Mouse (Mus musculus) activated CD4-positive, CD25-positive, alpha-beta regulatory T cell, adult 4 months (primary cell): ENCODE measurements around the gene Gnptg. TPM values are rescaled to one million over a fixed set of nuclear protein-coding genes. Genes with fewer than 3 reads are reported as not detected.
A peak's percentile ranks its signal among the peaks of the same experiment; 100 is the strongest.

Experiments
- ATAC-seq: one replicate; pipeline ENCODE4 v1.8.0; 2017
- polyA plus RNA-seq, 2 experiments: library from polyadenylated mRNA; unstranded; fragments of 100-300 nt; shearing (Covaris generic); gene quantifications; one replicate each; pipeline ENCODE4 v1.2.1; 2017

The Gnptg gene
- polyA plus RNA-seq, 2 experiments from 2014 or later = 44.3 to 57.7 TPM

DNA sequence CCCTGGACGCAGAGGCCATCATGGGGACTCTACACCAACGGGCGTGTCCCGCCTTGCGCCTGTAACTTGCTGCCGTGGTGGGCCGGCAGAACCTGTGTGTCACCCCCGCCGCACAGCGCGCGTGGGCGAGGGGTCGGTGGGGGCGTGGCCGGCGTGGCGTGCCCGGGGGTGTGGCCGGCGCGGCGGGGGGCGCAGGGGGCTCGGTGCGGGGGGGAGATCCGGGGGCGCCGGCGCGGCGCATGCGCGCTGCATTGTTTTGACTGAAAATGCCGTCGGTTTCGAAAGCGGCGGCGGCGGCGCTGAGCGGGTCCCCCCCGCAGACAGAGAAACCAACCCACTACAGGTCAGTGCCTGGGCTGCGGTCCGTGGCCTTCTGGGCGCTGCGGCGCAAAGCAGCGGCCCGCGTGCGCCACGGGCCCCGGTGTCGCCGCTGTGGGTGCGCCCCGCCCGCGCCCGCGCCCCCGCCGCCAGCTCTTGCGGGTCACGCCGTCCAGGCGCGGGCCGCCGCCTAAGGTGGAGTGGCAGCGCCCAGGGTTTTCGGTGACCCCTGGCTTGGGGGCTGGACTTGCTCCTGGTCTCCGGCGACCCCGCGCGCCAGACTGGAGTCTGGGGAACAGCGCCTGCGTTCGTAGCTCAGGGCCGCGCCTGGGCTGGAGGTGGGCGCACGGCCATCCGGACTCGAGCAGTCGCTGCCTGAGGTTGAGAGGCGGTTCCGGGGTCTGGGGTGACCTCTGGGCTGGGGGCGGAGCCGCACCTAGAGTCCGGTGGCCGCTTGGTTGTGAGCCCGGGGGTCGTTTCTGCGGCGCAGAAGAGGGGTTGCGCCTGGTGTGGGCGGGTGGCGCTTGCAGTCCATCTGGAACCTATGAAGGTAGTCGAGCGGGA is 51.5 kb downstream of the Gnptg start, which contains the start of gene Unkl:
TSS of gene Unkl (plus strand) at position 248 of the 882 bp plus-strand sequence.
- peak; percentile 24 for ATAC-seq

DNA sequence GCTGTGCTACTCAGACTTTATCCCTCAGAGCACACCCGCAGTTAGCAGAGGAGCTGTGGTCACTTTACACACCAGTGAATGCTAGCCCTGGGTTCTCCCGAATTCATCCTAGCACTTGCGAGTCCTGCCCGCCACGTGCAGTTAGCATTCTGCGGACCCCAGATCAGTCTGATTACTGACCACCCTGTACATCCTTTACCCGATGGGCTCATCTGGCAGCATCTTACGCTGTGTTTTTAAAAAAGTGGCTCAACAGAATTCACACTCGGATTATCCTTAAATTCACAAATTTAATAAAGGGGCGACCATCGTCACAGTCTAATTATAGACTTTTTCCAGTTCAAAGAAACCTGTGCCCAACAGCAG is 52.2 kb downstream of the Gnptg start:
- no peak for ATAC-seq

- no peak for ATAC-seq
Observed at GRCm38 (mm10) chr17:25184961-25185360, 55.0 kb downstream of the Gnptg start.

DNA sequence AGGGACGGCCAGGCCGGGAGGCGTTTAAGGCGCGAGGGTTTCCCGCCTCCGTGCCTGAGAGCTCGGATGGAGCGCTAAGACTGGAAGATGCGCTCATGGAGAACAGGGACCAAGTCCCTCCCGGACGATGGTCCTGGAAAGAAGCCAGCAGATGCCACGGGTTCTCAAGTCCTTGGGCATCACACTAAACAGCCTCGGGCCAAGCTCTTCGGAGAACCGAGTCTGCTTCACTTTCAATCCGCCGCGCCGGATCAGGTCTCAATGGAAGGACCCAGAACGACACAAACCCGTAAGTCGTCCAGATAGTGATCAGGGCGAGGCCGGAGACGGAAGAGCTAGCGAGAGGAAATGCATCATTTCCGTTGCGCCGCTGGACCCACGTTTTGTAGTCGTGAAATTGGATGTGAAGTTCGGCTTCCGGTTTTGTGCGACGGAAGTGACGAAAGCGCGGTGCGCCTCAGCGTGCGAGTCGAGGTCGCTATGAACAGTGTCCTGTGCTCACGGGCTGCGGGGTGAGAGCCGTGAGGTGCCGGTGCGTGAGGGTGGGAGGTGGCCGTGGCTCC is 55.7 kb downstream of the Gnptg start, which contains the start of gene BC003965:
TSS of gene BC003965 (plus strand) at position 426 of the 563 bp plus-strand sequence.
- peak; percentile 89 for ATAC-seq

Other genes starting within 250 kb of the Gnptg start
- 10 to 100 TPM; 12.6 to 17.1 TPM for gene Cramp1l, start 224.3 kb downstream of the Gnptg start, polyA plus RNA-seq
- 10 to 100 TPM; 14.5 TPM for gene Ift140, start 224.0 kb downstream of the Gnptg start, polyA plus RNA-seq
- gene Tmem204, start 156.5 kb downstream of the Gnptg start, polyA plus RNA-seq = under 1 TPM in 1 of 2 experiments, not detected in 1; 0.63 TPM
- 10 to 100 TPM; 16.8 to 18.7 TPM for gene Telo2, start 124.2 kb downstream of the Gnptg start, polyA plus RNA-seq
- gene Ptx4, start 119.4 kb downstream of the Gnptg start, polyA plus RNA-seq = not detected
- gene Clcn7, start 106.7 kb downstream of the Gnptg start, polyA plus RNA-seq = 10 to 100 TPM; 15.4 to 16.8 TPM
- gene Ccdc154, start 77.7 kb downstream of the Gnptg start, polyA plus RNA-seq = not detected
- gene Gm38655, start 64.7 kb downstream of the Gnptg start, polyA plus RNA-seq = not detected
- gene BC003965, start 55.6 kb downstream of the Gnptg start, polyA plus RNA-seq = 10 to 100 TPM; 13.1 to 14.3 TPM
- gene Unkl, start 51.7 kb downstream of the Gnptg start, polyA plus RNA-seq = 10 to 100 TPM; 14.4 to 20.2 TPM
- gene Tsr3, start within 50 bp of the Gnptg start, polyA plus RNA-seq = 10 to 100 TPM; 27.7 to 32.1 TPM
- 1 to 10 TPM; 1.4 to 8.5 TPM for gene Baiap3, start 16.2 kb upstream of the Gnptg start, polyA plus RNA-seq
- 100 to 1,000 TPM; 368 to 405 TPM for gene Ube2i, start 34.5 kb upstream of the Gnptg start, polyA plus RNA-seq
- gene Prss34, start 58.3 kb upstream of the Gnptg start, polyA plus RNA-seq = not detected
- not detected for gene Prss28, start 68.5 kb upstream of the Gnptg start, polyA plus RNA-seq
- gene Prss29, start 78.5 kb upstream of the Gnptg start, polyA plus RNA-seq = not detected
- gene Tpsab1, start 105.4 kb upstream of the Gnptg start, polyA plus RNA-seq = not detected
- not detected for gene Tpsb2, start 126.2 kb upstream of the Gnptg start, polyA plus RNA-seq
- gene Tpsg1, start 129.1 kb upstream of the Gnptg start, polyA plus RNA-seq = not detected
- not detected for gene Cacna1h, start 193.7 kb upstream of the Gnptg start, polyA plus RNA-seq
- not detected for gene Tekt4, start 214.5 kb upstream of the Gnptg start, polyA plus RNA-seq